Mouse (Mus musculus) brain, embryonic 14.5 days (tissue): ENCODE results near the gene Lrrc10.

Experiments used
- CTCF ChIP-seq: fragments of 200-500 bp; IDR thresholded peaks from 2 replicates; pipeline ENCODE4 v1.5.1; 2012; ENCODE audit warnings: inconsistent platforms, mild to moderate bottlenecking, moderate library complexity, borderline replicate concordance; ENCODE audit not compliant: insufficient read depth, insufficient read length; ENCODE audit errors: extremely low read depth
- POLR2A ChIP-seq: fragments of 200-500 bp; IDR thresholded peaks from 2 replicates; pipeline ENCODE4 v1.6.1; 2012; ENCODE audit warnings: mild to moderate bottlenecking, inconsistent platforms, borderline replicate concordance; ENCODE audit not compliant: poor library complexity, insufficient read depth, insufficient read length, severe bottlenecking; ENCODE audit errors: extremely low read depth

DNA sequence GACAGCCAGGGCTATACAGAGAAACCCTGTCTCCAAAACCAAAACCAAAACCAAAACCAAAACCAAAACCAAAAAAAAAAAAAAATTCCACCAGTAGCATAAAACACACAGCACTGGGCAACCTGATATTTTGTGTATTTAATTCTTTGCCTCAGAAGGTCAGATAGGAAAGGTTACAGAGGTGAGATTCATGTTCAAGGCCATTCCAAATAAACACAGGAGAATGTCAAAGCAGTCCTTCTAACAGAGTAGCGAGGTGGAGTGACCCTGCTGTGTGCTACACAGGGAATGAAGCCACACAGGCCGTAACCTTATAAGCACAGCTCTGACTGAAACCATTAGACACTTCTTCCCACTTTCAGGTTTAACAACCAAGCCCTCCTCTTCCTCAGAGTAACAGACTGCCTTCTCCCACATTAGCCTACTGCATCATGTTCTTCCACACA is 36.8 kb downstream of the Lrrc10 start:
- TF ChIP-seq CTCF, result no peak
- no peak for TF ChIP-seq POLR2A
